Mouse (Mus musculus): ENCODE measurements at regions not wholly inside any gene's neighbourhood (a gene's known extent, or its start where the extent isn't known, plus 50 kb on each side); places are given as distances from the start of the nearest gene placed in this dataset.

DNA sequence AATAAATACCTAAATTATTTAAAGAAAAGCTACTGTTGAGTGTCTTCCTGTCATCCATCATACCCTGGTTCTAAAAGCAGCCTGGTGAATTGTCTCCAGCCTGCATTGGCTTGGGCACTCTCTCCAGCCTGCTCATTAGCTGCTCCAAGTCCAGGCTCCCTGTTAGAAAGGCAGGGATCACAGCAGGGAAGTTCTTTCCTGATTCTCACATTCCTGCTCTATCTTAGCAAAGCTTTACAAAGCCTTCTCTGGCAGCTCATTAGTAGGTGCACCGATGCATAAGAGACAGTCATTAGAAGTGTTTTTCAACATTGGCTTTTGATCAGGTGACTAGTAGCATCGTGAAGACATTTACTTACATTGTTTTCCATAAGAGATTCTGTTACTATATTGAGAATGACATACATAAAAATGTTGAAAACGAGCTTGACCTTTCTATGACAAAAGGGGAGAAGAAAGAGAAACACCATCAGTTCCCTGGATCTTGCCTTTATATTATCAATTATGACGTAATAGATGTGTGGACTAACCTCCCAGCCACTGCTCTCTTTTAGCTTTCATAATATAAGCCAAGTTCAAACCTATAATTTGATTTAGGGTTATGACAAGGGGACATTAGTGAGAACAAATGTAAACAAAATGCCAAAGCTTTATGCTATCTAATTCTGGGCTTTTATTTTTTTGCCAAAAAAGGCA lies 390.1 kb upstream of the Kcnh7 start:
- TF ChIP-seq CTCF (IDR thresholded peaks at IDR 0.05; ENCODE audit: control insufficient read depth, insufficient read depth, insufficient replicate concordance, low read depth, low read length) (no peak), POLR2A (IDR thresholded peaks at IDR 0.05; ENCODE audit: control insufficient read depth, low read depth, low read length) (no peak)
